Mouse (Mus musculus): ENCODE data around the gene Filip1l.
A peak's percentile ranks its signal among the peaks of the same experiment; 100 is the strongest.

Filip1l gene

GRCm38 (mm10) chr16:57352751-57353150 lies at the start of gene Filip1l:
Gene Filip1l (plus strand): TSS chr16:57353093.
- DNase-seq (ENCODE audit: low read depth, low spot score) = no peak

GRCm38 (mm10) chr16:57303716-57304115 lies 49.2 kb upstream of the Filip1l start:
- peak; percentile 62 for DNase-seq (ENCODE audit: low read depth, low spot score)

DNA sequence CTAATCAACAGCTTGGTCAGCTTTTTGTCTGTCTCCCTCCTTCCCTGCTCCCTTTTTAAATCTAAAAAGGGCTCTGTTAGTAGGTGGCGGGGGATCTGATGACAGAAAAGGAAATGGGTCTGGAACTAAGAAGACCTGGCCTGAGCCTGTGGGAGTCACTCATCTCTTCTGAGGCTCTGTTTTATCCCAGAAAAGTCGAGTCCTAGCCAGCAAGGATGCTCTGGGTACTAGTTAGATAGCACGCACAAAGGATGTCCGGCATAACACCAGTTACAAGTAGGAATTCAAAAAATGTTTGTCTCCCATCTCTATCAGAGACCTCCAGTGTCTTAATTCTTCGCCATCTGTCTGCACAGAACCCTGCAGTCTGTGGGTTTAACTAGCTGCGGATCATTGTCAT lies 47.4 kb upstream of the Filip1l start:
- no peak for DNase-seq (ENCODE audit: low read depth, low spot score)

GRCm38 (mm10) chr16:57312130-57312529 lies 40.8 kb upstream of the Filip1l start:
- DNase-seq (ENCODE audit: low read depth, low spot score) = no peak

GRCm38 (mm10) chr16:57313487-57313886 lies 39.4 kb upstream of the Filip1l start:
- no peak for DNase-seq (ENCODE audit: low read depth, low spot score)

GRCm38 (mm10) chr16:57314236-57314635 lies 38.7 kb upstream of the Filip1l start:
- no peak for DNase-seq (ENCODE audit: low read depth, low spot score)

- DNase-seq (ENCODE audit: low read depth, low spot score) = no peak
Observed at GRCm38 (mm10) chr16:57315026-57315425, 37.9 kb upstream of the Filip1l start.

- no peak for DNase-seq (ENCODE audit: low read depth, low spot score)
Observed at GRCm38 (mm10) chr16:57317127-57317526, 35.8 kb upstream of the Filip1l start.

- DNase-seq (ENCODE audit: low read depth, low spot score) = no peak
Observed at GRCm38 (mm10) chr16:57317882-57318636, 34.8 kb upstream of the Filip1l start.

DNA sequence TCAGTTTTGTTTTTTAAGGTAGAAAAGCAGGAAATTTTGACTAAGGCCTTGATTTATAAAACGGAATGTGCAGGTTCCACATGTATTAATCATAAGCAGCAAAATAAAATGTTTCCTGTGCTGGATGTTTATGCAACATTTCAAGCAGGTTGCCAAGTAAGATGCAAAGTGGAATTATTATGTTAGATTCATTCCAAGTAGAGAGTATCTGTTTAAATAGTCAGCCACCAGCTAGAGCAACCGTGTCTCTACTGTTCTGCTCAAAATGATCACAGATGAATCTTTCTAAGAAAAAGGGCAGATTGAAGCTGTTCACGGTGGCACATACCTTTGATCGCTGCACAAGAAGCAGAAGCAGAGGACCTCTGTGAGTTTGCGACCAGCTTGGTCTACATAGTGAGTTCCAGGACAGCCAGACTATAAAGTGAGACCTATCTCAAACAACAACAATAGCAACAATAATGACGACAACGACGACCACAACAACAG lies 34.2 kb upstream of the Filip1l start:
- no peak for DNase-seq (ENCODE audit: low read depth, low spot score)

DNA sequence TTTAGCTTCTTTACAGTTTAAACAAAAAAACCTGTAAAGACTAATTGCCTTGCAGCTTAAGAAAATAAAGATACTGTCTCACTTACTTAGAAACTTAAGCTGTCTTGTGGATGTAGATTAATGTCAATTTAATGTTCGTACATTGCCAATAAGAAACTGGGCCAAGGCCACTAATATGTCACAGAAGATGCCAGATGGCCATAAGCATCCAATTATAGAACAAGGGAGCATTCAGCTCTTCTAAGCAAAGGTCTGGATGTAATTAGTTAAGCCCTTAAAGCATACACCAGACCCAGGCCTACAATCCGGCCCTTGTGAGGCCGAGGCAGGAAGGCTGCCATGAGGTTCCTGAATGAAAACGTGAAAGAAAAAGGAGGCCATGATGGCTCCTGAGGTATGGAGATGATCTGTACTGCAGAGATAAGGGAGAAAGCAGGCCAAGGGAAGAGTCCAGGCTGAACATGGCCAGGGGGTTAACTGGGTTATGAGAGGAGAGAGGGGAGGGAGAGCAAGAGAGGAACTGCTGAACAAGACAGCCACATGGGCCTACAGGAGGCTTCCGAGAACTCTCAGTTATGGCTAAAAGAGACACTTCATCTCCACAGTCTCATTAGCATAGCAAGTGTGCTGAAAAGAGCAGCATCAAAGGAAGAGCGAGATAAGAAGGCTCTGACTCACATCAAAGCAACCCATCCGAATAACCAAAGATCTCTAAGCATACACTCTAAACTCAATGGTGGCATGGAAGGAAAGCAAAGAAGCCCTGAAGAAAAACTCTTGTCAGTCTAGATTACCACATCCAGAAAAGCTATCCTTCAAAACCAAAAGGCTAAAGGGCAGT lies 33.4 kb upstream of the Filip1l start:
- DNase-seq (ENCODE audit: low read depth, low spot score) = no peak

DNA sequence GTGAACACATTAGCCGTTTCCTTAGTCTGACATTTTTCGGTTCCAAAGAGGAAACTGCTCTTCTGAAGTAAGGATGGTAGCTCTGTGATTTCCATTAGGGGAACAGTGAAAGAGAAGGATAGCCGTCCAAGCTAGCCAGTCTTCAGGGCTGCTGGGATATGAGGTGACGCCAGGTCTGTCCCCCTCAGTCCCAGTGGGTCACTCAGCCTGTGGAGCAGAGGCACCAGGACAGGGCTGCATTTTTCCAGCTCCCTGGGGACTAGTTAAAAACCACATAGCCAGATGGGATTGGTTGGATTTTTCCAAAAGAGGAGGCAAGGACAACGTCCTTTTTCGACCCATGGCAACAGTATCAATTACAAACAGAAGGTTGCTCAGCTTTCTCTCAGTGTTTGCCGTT lies 25.9 kb upstream of the Filip1l start:
- no peak for DNase-seq (ENCODE audit: low read depth, low spot score)

- no peak for DNase-seq (ENCODE audit: low read depth, low spot score)
Observed at GRCm38 (mm10) chr16:57329028-57329427, 23.9 kb upstream of the Filip1l start.

- no peak for DNase-seq (ENCODE audit: low read depth, low spot score)
Observed at GRCm38 (mm10) chr16:57330111-57330510, 22.8 kb upstream of the Filip1l start.

DNA sequence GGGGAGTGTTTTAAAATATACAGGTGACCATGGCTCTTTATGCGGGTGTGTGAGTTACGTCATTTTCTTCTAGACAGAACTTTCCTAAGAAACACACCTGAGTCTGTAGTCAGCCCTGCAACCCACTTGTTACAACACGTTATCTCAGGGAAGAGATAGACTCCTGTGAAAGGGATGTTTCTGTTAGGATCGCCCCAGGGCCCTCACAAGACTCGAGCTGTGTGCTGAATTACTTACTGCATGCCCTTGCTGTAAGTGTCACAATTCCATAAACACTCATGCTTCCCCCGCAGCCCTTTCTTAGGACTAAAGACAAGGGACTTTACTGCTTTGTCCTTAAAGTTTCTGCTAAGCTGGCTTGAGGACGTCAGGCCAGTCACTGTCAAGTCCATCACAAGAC lies 20.6 kb upstream of the Filip1l start:
- DNase-seq (ENCODE audit: low read depth, low spot score) = no peak

DNA sequence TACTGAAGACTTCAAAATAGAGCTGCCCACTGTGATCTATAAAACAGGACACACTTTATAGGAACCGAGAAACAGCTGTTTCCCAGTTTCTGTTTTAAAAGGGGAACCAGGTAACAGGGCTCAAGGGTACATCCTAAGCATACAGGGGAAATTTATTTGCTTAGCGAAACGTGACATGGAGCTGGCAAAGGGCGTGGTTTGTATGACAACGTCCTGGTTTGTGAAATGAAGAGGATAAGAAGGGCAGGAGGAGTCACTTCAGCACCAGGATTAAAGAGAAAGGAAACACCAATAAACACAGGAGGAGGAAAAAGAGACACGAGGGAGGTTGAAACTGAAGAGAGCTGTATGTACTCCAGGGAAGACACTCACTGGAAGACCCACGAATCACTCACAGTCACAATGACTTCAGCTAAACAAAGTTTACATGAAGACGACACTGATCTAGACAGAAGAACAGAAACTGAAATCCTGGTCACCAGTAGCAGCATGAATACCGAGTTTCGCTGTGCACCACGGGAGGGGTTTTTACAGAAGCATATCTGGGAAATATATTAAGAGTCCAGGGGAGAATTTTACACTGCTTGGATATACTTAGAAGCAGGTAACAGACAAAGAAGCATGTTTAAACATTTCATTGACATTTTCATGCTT lies 16.0 kb upstream of the Filip1l start:
- no peak for DNase-seq (ENCODE audit: low read depth, low spot score)

- no peak for DNase-seq (ENCODE audit: low read depth, low spot score)
Observed at GRCm38 (mm10) chr16:57339765-57340612, 12.9 kb upstream of the Filip1l start.

- no peak for DNase-seq (ENCODE audit: low read depth, low spot score)
Observed at GRCm38 (mm10) chr16:57340613-57340898, 12.3 kb upstream of the Filip1l start.

- DNase-seq (ENCODE audit: low read depth, low spot score) = no peak
Observed at GRCm38 (mm10) chr16:57346258-57346657, 6.6 kb upstream of the Filip1l start.

DNA sequence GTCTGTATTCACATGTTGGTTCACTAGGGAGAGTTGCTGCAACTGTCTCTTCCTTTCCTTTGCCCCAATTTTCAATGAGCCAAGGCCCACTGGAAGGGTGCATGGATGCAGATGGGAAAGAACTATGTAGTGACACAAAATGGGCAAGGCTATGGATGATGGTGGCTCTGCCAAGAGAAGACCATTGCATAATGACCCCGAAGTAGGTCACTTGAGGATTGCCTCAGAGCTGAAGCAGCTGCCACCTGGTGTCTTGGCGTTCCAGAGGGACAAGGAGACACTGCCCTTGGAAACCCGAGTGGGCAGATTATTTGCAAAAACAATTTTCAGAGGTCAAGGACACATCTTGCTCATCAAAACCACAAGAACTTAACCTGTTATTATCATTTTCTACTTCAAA lies 3.9 kb upstream of the Filip1l start:
- DNase-seq (ENCODE audit: low read depth, low spot score) = no peak

DNA sequence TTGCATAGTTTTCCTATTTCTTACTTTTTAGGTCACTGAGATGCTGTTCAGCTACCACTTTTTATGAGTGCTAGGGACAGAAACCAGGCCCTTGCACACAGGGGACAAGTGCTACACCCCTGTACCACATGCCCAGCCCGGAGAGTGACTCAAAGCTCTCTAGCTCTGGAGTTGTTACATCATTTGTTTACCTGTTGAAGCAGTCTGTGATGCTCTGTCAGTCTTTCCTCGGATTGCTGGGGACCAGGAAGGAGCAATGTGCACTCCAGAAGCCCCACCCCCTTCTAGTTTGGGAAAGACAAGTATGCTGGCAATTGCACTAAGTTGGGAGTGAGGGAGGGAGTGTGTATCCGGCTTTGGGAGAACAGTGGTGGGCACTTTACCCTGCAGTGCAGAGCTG lies 3.2 kb upstream of the Filip1l start:
- DNase-seq (ENCODE audit: low read depth, low spot score) = no peak
